Mouse (Mus musculus) inflammation-experienced regulatory T-cells, adult 16 weeks (primary cell): ENCODE results near the gene Tmem178. TPM values are rescaled to one million over a fixed set of nuclear protein-coding genes. Genes with fewer than 3 reads are reported as not detected.

ENCODE experiments used
- polyA plus RNA-seq: library from polyadenylated mRNA; unstranded; fragments of 100-300 nt; shearing (Covaris generic); gene quantifications from one replicate; pipeline ENCODE4 v1.2.1, GENCODE M21; 2017

Tmem178 gene
- not detected for polyA plus RNA-seq

GRCm38 (mm10) chr17:80944530-80945198 is at the start of gene Tmem178:
Tmem178 (plus strand) TSS chr17:80944632.

Other genes starting within 250 kb of the Tmem178 start
- gene Map4k3, start 216.1 kb upstream of the Tmem178 start, polyA plus RNA-seq: 3.0 TPM
- gene Thumpd2, start 120.5 kb downstream of the Tmem178 start, polyA plus RNA-seq: 23.1 TPM